22 mouse cellular contexts compared by ENCODE assay signal in genomic region chr4:84189315-84189714, GRCm38 (mm10).
DNase-seq lines count a peak whose midpoint lies in the region; ATAC-seq and TF ChIP-seq lines count a peak whose summit lies in the region.
"Had no signal": no experiment of that assay in that cellular context is flagged by ENCODE, and none has a peak within 500 bp of the region (broad histone marks: within the 10 kb centered on the region; RNA-seq: fewer than 3 reads in every experiment).

No protein-coding gene starts in this region.

- TF ChIP-seq POLR2A in kidney, adult 2 months (IDR thresholded peaks at IDR 0.05; ENCODE audit: low read depth, low read length): no peak

- no peak for TF ChIP-seq CTCF in kidney, adult 2 months (conservative IDR thresholded peaks at IDR 0.05; ENCODE audit: insufficient read depth, insufficient read length, low read depth, low read length)

- H3K4me2 ChIP-seq in forebrain, embryonic 15.5 days (replicated peaks): no peak overlapping the region
- H3K4me2 ChIP-seq in forebrain, embryonic 16.5 days (ENCODE audit: low read length): no peak overlapping the region
- H3K4me2 ChIP-seq in kidney, embryonic 14.5 days (replicated peaks; ENCODE audit: low read depth, low read length): no peak overlapping the region
- H3K4me2 ChIP-seq in neural tube, embryonic 13.5 days: no peak overlapping the region
- H3K4me2 ChIP-seq: embryonic facial prominence, embryonic 12.5 days; forebrain, embryonic 12.5 days; hindbrain, embryonic 14.5 days had no signal

- no peaks in the 10 kb centered on the region for H3K27me3 ChIP-seq in forebrain, embryonic 15.5 days
- no peaks in the 10 kb centered on the region for H3K27me3 ChIP-seq in forebrain, embryonic 16.5 days (replicated peaks; ENCODE audit: control insufficient read depth, insufficient read depth, low read length)
- H3K27me3 ChIP-seq in kidney, adult 2 months (replicated peaks; ENCODE audit: control insufficient read depth, insufficient read depth, low read length): no peaks in the 10 kb centered on the region
- H3K27me3 ChIP-seq in kidney, embryonic 14.5 days (ENCODE audit: control insufficient read depth, insufficient read depth, low read length): no peaks in the 10 kb centered on the region
- no peaks in the 10 kb centered on the region for H3K27me3 ChIP-seq in neural tube, embryonic 13.5 days
- H3K27me3 ChIP-seq in midbrain, embryonic 10.5 days (ENCODE audit: low read depth, poor library complexity, severe bottlenecking): peaks cover 6% of the 10 kb centered on the region
- H3K27me3 ChIP-seq: embryonic facial prominence, embryonic 12.5 days; Patski had no signal

- 70% methylated on average over 12 of the region's 12 CpGs for WGBS in forebrain, embryonic 15.5 days
- 65% methylated on average over 12 of the region's 12 CpGs for WGBS in forebrain, embryonic 16.5 days
- WGBS in kidney, adult 2 months: 48% methylated on average over 12 of the region's 12 CpGs
- 20% methylated on average over 12 of the region's 12 CpGs for WGBS in kidney, embryonic 14.5 days
- 51% methylated on average over 12 of the region's 12 CpGs for WGBS in neural tube, embryonic 13.5 days
- 82% methylated on average over 12 of the region's 12 CpGs for WGBS in midbrain, embryonic 10.5 days

- ATAC-seq in forebrain, embryonic 15.5 days (replicated peaks): 0 out of 2 replicates have a peak, but pooled peaks have one; percentile 29
- ATAC-seq in forebrain, embryonic 16.5 days: no peak
- no peak for ATAC-seq in kidney, embryonic 14.5 days (ENCODE audit: low FRiP score, low TSS enrichment)
- peak; percentile 47 for ATAC-seq in neural tube, embryonic 13.5 days (ENCODE audit: low read depth)
- ATAC-seq: inflammation-experienced regulatory T-cells, adult 6 months; Patski had no signal

- H3K36me3 ChIP-seq in forebrain, embryonic 15.5 days: no peaks in the 10 kb centered on the region
- H3K36me3 ChIP-seq in forebrain, embryonic 16.5 days (ENCODE audit: control insufficient read depth, insufficient read depth): no peaks in the 10 kb centered on the region
- no peaks in the 10 kb centered on the region for H3K36me3 ChIP-seq in kidney, adult 2 months (ENCODE audit: control insufficient read depth, insufficient read depth, low read length)
- no peaks in the 10 kb centered on the region for H3K36me3 ChIP-seq in kidney, embryonic 14.5 days (ENCODE audit: control insufficient read depth, insufficient read depth, low read length)
- H3K36me3 ChIP-seq in neural tube, embryonic 13.5 days: no peaks in the 10 kb centered on the region
- no peaks in the 10 kb centered on the region for H3K36me3 ChIP-seq in midbrain, embryonic 10.5 days
- H3K36me3 ChIP-seq: embryonic facial prominence, embryonic 12.5 days; forebrain, embryonic 12.5 days had no signal

- H3K4me1 ChIP-seq in forebrain, embryonic 15.5 days: no peaks in the 10 kb centered on the region
- H3K4me1 ChIP-seq in forebrain, embryonic 16.5 days (replicated peaks; ENCODE audit: control insufficient read depth, insufficient read depth, low read length): no peaks in the 10 kb centered on the region
- H3K4me1 ChIP-seq in kidney, adult 2 months (ENCODE audit: control insufficient read depth, insufficient read depth, low read length): no peaks in the 10 kb centered on the region
- peaks cover 11% of the 10 kb centered on the region for H3K4me1 ChIP-seq in kidney, embryonic 14.5 days (ENCODE audit: control insufficient read depth, insufficient read depth, low read length)
- H3K4me1 ChIP-seq in neural tube, embryonic 13.5 days (replicated peaks): no peaks in the 10 kb centered on the region
- H3K4me1 ChIP-seq in midbrain, embryonic 10.5 days: peaks cover 6% of the 10 kb centered on the region

- no peak overlapping the region for H3K9ac ChIP-seq in forebrain, embryonic 15.5 days (replicated peaks)
- H3K9ac ChIP-seq in forebrain, embryonic 16.5 days (replicated peaks; ENCODE audit: low read depth, low read length): no peak overlapping the region
- no peak overlapping the region for H3K9ac ChIP-seq in kidney, embryonic 14.5 days (ENCODE audit: low read depth, low read length)
- H3K9ac ChIP-seq in neural tube, embryonic 13.5 days: no peak overlapping the region
- H3K9ac ChIP-seq: embryonic facial prominence, embryonic 12.5 days; forebrain, embryonic 12.5 days; hindbrain, embryonic 14.5 days had no signal

- peak; percentile 10 for DNase-seq in kidney, adult 2 months
- no peak for DNase-seq in neural tube, embryonic 10.5 days (ENCODE audit: extremely low spot score, low spot score)
- DNase-seq in midbrain, embryonic 10.5 days (ENCODE audit: low spot score): no peak
- DNase-seq in cerebellum, postnatal 4 days (ENCODE audit: low spot score in 2 of 2): no peak
- DNase-seq: adrenal gland, adult 2 months; adrenal gland, postnatal 25 days; cerebellum, adult 2 months; cerebellum, postnatal 10 days; embryo, embryonic 11 days; gastrocnemius, adult 2 months; gastrocnemius, postnatal 25 days; heart, postnatal 10 days; heart, postnatal 4 days had no signal

- H3K27ac ChIP-seq in forebrain, embryonic 15.5 days (replicated peaks): no peak overlapping the region
- no peak overlapping the region for H3K27ac ChIP-seq in forebrain, embryonic 16.5 days (ENCODE audit: low read length)
- H3K27ac ChIP-seq in kidney, adult 2 months (ENCODE audit: insufficient read depth, low read depth, low read length): no peak overlapping the region
- H3K27ac ChIP-seq in kidney, embryonic 14.5 days (ENCODE audit: low read depth, low read length): no peak overlapping the region
- H3K27ac ChIP-seq in neural tube, embryonic 13.5 days (replicated peaks): no peak overlapping the region
- H3K27ac ChIP-seq in midbrain, embryonic 10.5 days (replicated peaks): no peak overlapping the region
- H3K27ac ChIP-seq: embryonic facial prominence, embryonic 12.5 days; forebrain, embryonic 12.5 days; gastrocnemius, adult 2 months; hindbrain, embryonic 14.5 days had no signal

- no peak overlapping the region for H3K4me3 ChIP-seq in forebrain, embryonic 15.5 days
- no peak overlapping the region for H3K4me3 ChIP-seq in forebrain, embryonic 16.5 days (replicated peaks; ENCODE audit: low read length)
- H3K4me3 ChIP-seq in kidney, adult 2 months (ENCODE audit: insufficient read depth, low read depth, low read length): no peak overlapping the region
- no peak overlapping the region for H3K4me3 ChIP-seq in kidney, embryonic 14.5 days (ENCODE audit: low read length)
- no peak overlapping the region for H3K4me3 ChIP-seq in neural tube, embryonic 13.5 days
- no peak overlapping the region for H3K4me3 ChIP-seq in midbrain, embryonic 10.5 days
- H3K4me3 ChIP-seq: embryonic facial prominence, embryonic 12.5 days; forebrain, embryonic 12.5 days; gastrocnemius, adult 2 months had no signal

- H3K9me3 ChIP-seq in forebrain, embryonic 15.5 days: no peaks in the 10 kb centered on the region
- H3K9me3 ChIP-seq in forebrain, embryonic 16.5 days (ENCODE audit: control insufficient read depth, low read length): no peaks in the 10 kb centered on the region
- no peaks in the 10 kb centered on the region for H3K9me3 ChIP-seq in kidney, embryonic 14.5 days (ENCODE audit: control insufficient read depth, low read length)
- H3K9me3 ChIP-seq in neural tube, embryonic 13.5 days: no peaks in the 10 kb centered on the region
- H3K9me3 ChIP-seq in midbrain, embryonic 10.5 days (replicated peaks): no peaks in the 10 kb centered on the region
- H3K9me3 ChIP-seq: embryonic facial prominence, embryonic 12.5 days; forebrain, embryonic 12.5 days had no signal

Comparison
In these comparisons a context has a peak if more than half of its experiments do, and no peak if none do; other contexts are left out.
1. ATAC-seq: peak in forebrain, embryonic 15.5 days (single experiment) and neural tube, embryonic 13.5 days (single experiment); none in forebrain, embryonic 16.5 days (single experiment) and kidney, embryonic 14.5 days (single experiment).